Mouse (Mus musculus) limb, embryonic 14.5 days (tissue): ENCODE measurements around the gene Wdr19. TPM values are rescaled to one million over a fixed set of nuclear protein-coding genes. Genes with fewer than 3 reads are reported as not detected.

Experiments used
- ATAC-seq: fragments of 200-750 bp; cut with Nextera tagmentation; 2 replicates; pipeline ENCODE4 v1.8.0; 2017; ENCODE audit warnings: low read depth, moderate number of reproducible peaks, moderate TSS enrichment; ENCODE audit not compliant: low FRiP score
- DNase-seq: peaks from one replicate; pipeline ENCODE4 v3.0.0-alpha.2; 2015; ENCODE audit warnings: low spot score
- H3K27ac ChIP-seq: fragments of 300-500 bp; sonication (generic); replicated peaks from 2 replicates; pipeline ENCODE4 v1.5.1; 2014; ENCODE audit warnings: low read depth, mild to moderate bottlenecking, low read length, moderate library complexity, mixed read lengths
- H3K27me3 ChIP-seq: fragments of 300-500 bp; sonication (generic); 2 replicates; pipeline ENCODE4 v1.6.1; 2014; ENCODE audit warnings: low read length, mixed read lengths; ENCODE audit not compliant: control insufficient read depth, insufficient read depth
- H3K36me3 ChIP-seq: fragments of 300-500 bp; sonication (generic); 2 replicates; pipeline ENCODE4 v1.6.1; 2014; ENCODE audit warnings: mild to moderate bottlenecking, low read length, moderate library complexity, mixed read lengths; ENCODE audit not compliant: control insufficient read depth, insufficient read depth
- H3K4me1 ChIP-seq: fragments of 300-500 bp; sonication (generic); 2 replicates; pipeline ENCODE4 v1.6.1; 2014; ENCODE audit warnings: antibody characterized with exemption, low read length, mixed read lengths; ENCODE audit not compliant: control insufficient read depth, insufficient read depth
- H3K4me2 ChIP-seq: fragments of 300-500 bp; sonication (generic); replicated peaks from 2 replicates; pipeline ENCODE4 v1.6.1; 2014; ENCODE audit warnings: low read depth, mild to moderate bottlenecking, low read length, moderate library complexity; ENCODE audit not compliant: severe bottlenecking
- H3K4me3 ChIP-seq: fragments of 300-500 bp; sonication (generic); replicated peaks from 2 replicates; pipeline ENCODE4 v1.5.1; 2014; ENCODE audit warnings: low read length
- H3K9ac ChIP-seq: fragments of 300-500 bp; sonication (generic); 2 replicates; pipeline ENCODE4 v1.6.1; 2014; ENCODE audit warnings: mild to moderate bottlenecking, low read depth, low read length, moderate library complexity; ENCODE audit not compliant: severe bottlenecking
- H3K9me3 ChIP-seq: fragments of 300-500 bp; sonication (generic); 2 replicates; pipeline ENCODE4 v1.6.1; 2016; ENCODE audit warnings: low read length; ENCODE audit not compliant: control insufficient read depth
- POLR2A ChIP-seq: fragments of 200-500 bp; IDR thresholded peaks from 2 replicates; pipeline ENCODE4 v1.8.0; 2012; ENCODE audit warnings: inconsistent platforms, mild to moderate bottlenecking, moderate library complexity, borderline replicate concordance; ENCODE audit not compliant: insufficient read depth, insufficient read length; ENCODE audit errors: extremely low read depth
- WGBS: fragments of 180-500 bp; shearing (Covaris S2); extraction: QIAGEN DNeasy Blood & Tissue Kit; methylation state at CpG from one replicate; pipeline ENCODE4 v1.1.7; 2014; 5-methylcytosine and 5-hydroxymethylcytosine counted together
- polyA plus RNA-seq, 2 experiments: library from polyadenylated mRNA; depleted of rRNA in 1 of 2; stranded (reverse) in 1 of 2; unstranded in 1 of 2; fragments of >200 nt; fragmentation: Nextera tagmentation in 1 of 2; extraction: Ambion mirVana in 1 of 2; gene quantifications; 2 replicates each; pipeline versions ENCODE4 v1.2.1 to v1.2.3; 2012 to 2014

The Wdr19 gene
- polyA plus RNA-seq, 2 experiments, result 8.4 to 12.4 TPM

DNA sequence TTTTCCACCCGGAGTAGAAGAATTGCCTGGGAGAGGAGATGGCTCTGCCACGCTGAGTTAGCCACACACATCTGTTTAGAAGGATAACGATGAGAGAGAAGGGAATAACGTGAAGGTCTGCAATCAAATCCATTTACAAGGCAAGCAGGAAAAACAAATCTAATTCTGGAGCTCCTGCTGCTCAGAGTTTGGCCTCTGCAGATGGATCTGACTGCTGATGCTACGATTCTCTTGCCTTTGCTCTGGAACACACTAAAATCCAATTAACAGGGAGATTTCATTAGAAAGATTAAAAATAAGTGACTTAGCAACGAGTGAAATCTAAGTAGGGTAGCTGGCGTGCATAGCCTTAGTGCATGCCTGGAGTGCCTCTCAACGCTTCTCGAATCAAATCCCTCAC is 106.0 kb downstream of the Wdr19 start:
- H3K9ac ChIP-seq, result no peak overlapping the region; the same call in 1 of the 2 replicates
- WGBS, result 70% methylated on average over 9 of the region's 9 CpGs
- no peak overlapping the region for H3K4me2 ChIP-seq
- H3K4me1 ChIP-seq, result no peaks in the 10 kb centered on the region
- no peak for TF ChIP-seq POLR2A
- DNase-seq (no peak), ATAC-seq (no peak)
- H3K27me3 ChIP-seq, result no peaks in the 10 kb centered on the region
- H3K27ac ChIP-seq, result no peak overlapping the region
- no peaks in the 10 kb centered on the region for H3K9me3 ChIP-seq
- no peak overlapping the region for H3K4me3 ChIP-seq
- H3K36me3 ChIP-seq, result peaks cover 65% of the 10 kb centered on the region

DNA sequence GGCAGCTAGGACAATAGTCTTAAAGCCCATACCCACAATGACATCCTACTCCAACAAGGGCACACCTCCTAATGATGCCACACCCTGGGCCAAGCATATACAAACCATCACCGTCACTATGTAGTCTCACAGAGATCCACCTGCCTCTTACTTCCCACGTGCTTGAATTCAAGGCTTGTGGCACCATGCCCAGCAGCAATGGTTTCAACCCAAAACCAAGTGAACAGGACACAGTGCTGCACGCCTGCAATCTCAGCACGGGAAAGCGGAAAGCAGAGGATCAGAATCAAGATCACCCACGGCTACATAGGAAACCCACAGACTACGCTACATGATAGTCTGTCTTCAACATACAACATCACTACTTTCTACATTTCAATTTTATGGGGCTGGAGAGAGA is 108.7 kb downstream of the Wdr19 start:
- Histone ChIP-seq H3K4me3 (no peak overlapping the region), H3K36me3 (peaks cover 68% of the 10 kb centered on the region), H3K27me3 (no peaks in the 10 kb centered on the region), H3K27ac (no peak overlapping the region), H3K4me2 (no peak overlapping the region), H3K4me1 (no peaks in the 10 kb centered on the region), H3K9ac (no peak overlapping the region), H3K9me3 (no peaks in the 10 kb centered on the region)
- no peak for TF ChIP-seq POLR2A
- ATAC-seq (no peak), DNase-seq (no peak)
- WGBS, result 90% methylated on average over 7 of the region's 7 CpGs

DNA sequence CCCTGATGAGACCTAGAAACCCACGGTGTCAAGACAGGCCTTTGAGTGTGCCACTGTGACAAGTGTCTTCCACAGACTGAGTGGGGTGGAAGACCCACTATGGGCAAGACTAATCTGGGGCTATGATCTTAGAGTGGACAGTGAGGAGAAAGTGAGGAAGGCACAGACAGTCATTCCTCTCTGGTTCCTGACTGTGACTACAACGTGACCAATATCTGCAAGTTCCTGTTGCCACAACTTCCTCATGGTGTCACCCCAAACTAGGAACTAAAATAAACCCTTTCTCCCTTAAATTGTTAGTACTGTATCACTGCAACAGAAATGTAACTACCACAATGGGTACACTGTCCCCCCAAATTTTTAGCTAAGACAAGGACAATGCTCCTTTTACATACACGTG is 109.4 kb downstream of the Wdr19 start:
- H3K27me3 ChIP-seq, result no peaks in the 10 kb centered on the region
- 96% methylated on average over 3 of the region's 3 CpGs for WGBS

More for the DNA sequence above, 109.4 kb downstream of the Wdr19 start:
- Histone ChIP-seq H3K36me3 (peaks cover 72% of the 10 kb centered on the region), H3K9ac (no peak overlapping the region), H3K4me2 (no peak overlapping the region), H3K4me3 (no peak overlapping the region), H3K27ac (no peak overlapping the region), H3K4me1 (no peaks in the 10 kb centered on the region), H3K9me3 (no peaks in the 10 kb centered on the region)
- ATAC-seq, result no peak
- no peak for DNase-seq
- TF ChIP-seq POLR2A, result no peak

Other genes starting within 250 kb of the Wdr19 start
- 1.7 and 3.1 TPM in 2 replicates for gene Tlr6, start 239.6 kb upstream of the Wdr19 start, polyA plus RNA-seq (2012; rRNA removed)
- 1.2 and 1.5 TPM in 2 replicates for gene Tlr6, start 239.6 kb upstream of the Wdr19 start, polyA plus RNA-seq (2014; fragmentation: Nextera tagmentation; extraction: Ambion mirVana)
- 69.6 and 71.7 TPM in 2 replicates for gene Fam114a1, start 229.6 kb upstream of the Wdr19 start, polyA plus RNA-seq (2012; rRNA removed)
- 51.7 and 52.9 TPM in 2 replicates for gene Fam114a1, start 229.6 kb upstream of the Wdr19 start, polyA plus RNA-seq (2014; fragmentation: Nextera tagmentation; extraction: Ambion mirVana)
- 0.23 and 0.88 TPM in 2 replicates for gene Tmem156, start 107.6 kb upstream of the Wdr19 start, polyA plus RNA-seq (2012; rRNA removed)
- 0.23 and 1.1 TPM in 2 replicates for gene Tmem156, start 107.6 kb upstream of the Wdr19 start, polyA plus RNA-seq (2014; fragmentation: Nextera tagmentation; extraction: Ambion mirVana)
- 27.4 and 28.8 TPM in 2 replicates for gene Klhl5, start 92.2 kb upstream of the Wdr19 start, polyA plus RNA-seq (2012; rRNA removed)
- gene Klhl5, start 92.2 kb upstream of the Wdr19 start, polyA plus RNA-seq (2014; fragmentation: Nextera tagmentation; extraction: Ambion mirVana), result 20.4 and 23.2 TPM in 2 replicates
- gene Rfc1, start 136.0 kb downstream of the Wdr19 start, polyA plus RNA-seq (2012; rRNA removed), result 40.1 and 50.1 TPM in 2 replicates
- gene Rfc1, start 136.0 kb downstream of the Wdr19 start, polyA plus RNA-seq (2014; fragmentation: Nextera tagmentation; extraction: Ambion mirVana), result 92.1 and 99.1 TPM in 2 replicates
- 0.05 and 0.11 TPM in 2 replicates for gene Klb, start 148.6 kb downstream of the Wdr19 start, polyA plus RNA-seq (2012; rRNA removed)
- not detected in 2 replicates for gene Klb, start 148.6 kb downstream of the Wdr19 start, polyA plus RNA-seq (2014; fragmentation: Nextera tagmentation; extraction: Ambion mirVana)
- 912 and 1,134 TPM in 2 replicates for gene Rpl9, start 191.7 kb downstream of the Wdr19 start, polyA plus RNA-seq (2012; rRNA removed)
- 1,325 and 1,347 TPM in 2 replicates for gene Rpl9, start 191.7 kb downstream of the Wdr19 start, polyA plus RNA-seq (2014; fragmentation: Nextera tagmentation; extraction: Ambion mirVana)
- gene Lias, start 191.8 kb downstream of the Wdr19 start, polyA plus RNA-seq (2012; rRNA removed), result 27.9 and 36.8 TPM in 2 replicates
- gene Lias, start 191.8 kb downstream of the Wdr19 start, polyA plus RNA-seq (2014; fragmentation: Nextera tagmentation; extraction: Ambion mirVana), result 62.7 and 63.7 TPM in 2 replicates
- gene Ugdh, start 236.3 kb downstream of the Wdr19 start, polyA plus RNA-seq (2012; rRNA removed), result 83.8 and 98.8 TPM in 2 replicates
- gene Ugdh, start 236.3 kb downstream of the Wdr19 start, polyA plus RNA-seq (2014; fragmentation: Nextera tagmentation; extraction: Ambion mirVana), result 125 and 127 TPM in 2 replicates